22 mouse cellular contexts compared by ENCODE assay signal in genomic region chr7:112010511-112010910, GRCm38 (mm10). TPM values are rescaled to one million over a fixed set of nuclear protein-coding genes. Genes with fewer than 3 reads are reported as not detected.
DNase-seq lines count a peak whose midpoint lies in the region; TF ChIP-seq lines count a peak whose summit lies in the region.
"Had no signal": no experiment of that assay in that cellular context is flagged by ENCODE, and none has a peak within 500 bp of the region (broad histone marks: within the 10 kb centered on the region; RNA-seq: fewer than 3 reads in every experiment).

No protein-coding gene starts in this region.

- peak overlapping the region; percentile 25 for H3K4me2 ChIP-seq in myocyte (ENCODE audit: low read depth)
- H3K4me2 ChIP-seq: embryonic facial prominence, embryonic 13.5 days; forebrain, embryonic 13.5 days; heart, embryonic 12.5 days; hindbrain, embryonic 14.5 days had no signal

- H3K36me3 ChIP-seq in myocyte (ENCODE audit: control insufficient read depth, insufficient read depth), result no peaks in the 10 kb centered on the region
- H3K36me3 ChIP-seq: embryonic facial prominence, embryonic 13.5 days; G1E; heart, embryonic 12.5 days; hindbrain, embryonic 10.5 days had no signal

- no peak overlapping the region for H3K27ac ChIP-seq in gastrocnemius, adult 2 months
- H3K27ac ChIP-seq: embryonic facial prominence, embryonic 13.5 days; forebrain, embryonic 13.5 days; heart, adult 2 months; hindbrain, embryonic 10.5 days; hindbrain, embryonic 14.5 days had no signal

- TF ChIP-seq CTCF in gastrocnemius, adult 2 months (IDR thresholded peaks at IDR 0.05), result no peak

- H3K4me3 ChIP-seq in myocyte, result no peak overlapping the region
- no peak overlapping the region for H3K4me3 ChIP-seq in gastrocnemius, adult 2 months
- H3K4me3 ChIP-seq: embryonic facial prominence, embryonic 13.5 days; forebrain, embryonic 13.5 days; heart, adult 2 months; heart, embryonic 12.5 days; hindbrain, embryonic 10.5 days had no signal

- no peak for TF ChIP-seq POLR2A in myocyte (IDR thresholded peaks at IDR 0.05; ENCODE audit: insufficient read length, low read depth)

- peak; percentile 8 for DNase-seq in adrenal gland, postnatal 14 days
- no peak for DNase-seq in adrenal gland, adult (ENCODE audit: inconsistent age in 2 of 2, low spot score in 1 of 2)
- DNase-seq in 3134 (ENCODE audit: extremely low read depth, insufficient read length, low spot score), result peak; percentile 64
- peak; percentile 81 for DNase-seq in Muller cell, postnatal 12 days (ENCODE audit: inconsistent ontology term)
- no peak for DNase-seq in thymus, adult 18-20 months
- DNase-seq in gastrocnemius, adult 2 months, result no peak
- DNase-seq: adrenal gland, adult 2 months; adrenal gland, postnatal 36 days; cerebellum, adult 11 months; cerebellum, adult 9-11 months; cerebellum, postnatal 36 days; gastrocnemius, postnatal 36 days; heart, adult 2 months; kidney, adult 9 months had no signal

- intact Hi-C loops in gastrocnemius, adult 2 months (cut with DNase I), result no loop called here

- H3ac ChIP-seq in myocyte (ENCODE audit: control insufficient read depth, insufficient read length), result no peak overlapping the region

- no peaks in the 10 kb centered on the region for H3K79me2 ChIP-seq in myocyte (ENCODE audit: control insufficient read depth, insufficient read depth)

- H3K27me3 ChIP-seq in myocyte (ENCODE audit: control insufficient read depth, insufficient read depth, insufficient read length), result no peaks in the 10 kb centered on the region
- H3K27me3 ChIP-seq: embryonic facial prominence, embryonic 13.5 days; forebrain, embryonic 13.5 days; heart, embryonic 12.5 days; Patski had no signal

TF ChIP-seq in myocyte, 11 proteins besides CTCF, POLR2A, EP300 and RAD21:
- TF ChIP-seq SRF (IDR thresholded peaks at IDR 0.05; ENCODE audit: control insufficient read depth, insufficient read length, low read depth) (no peak), CEBPB (IDR thresholded peaks at IDR 0.05; ENCODE audit: insufficient read depth, poor library complexity, severe bottlenecking) (no peak; the same call in 1 of the 2 replicates), MYOD1 (IDR thresholded peaks at IDR 0.05; ENCODE audit: control insufficient read depth in 1 of 3, insufficient read length in 2 of 3, low read depth in 2 of 3) (no peak)
TF ChIP-seq in myocyte: peak in this region for 0.

RNA-seq across cellular contexts. Expression of gene Usp47, which starts 12.8 kb away (rescaled TPM):
- total RNA-seq in adrenal gland, postnatal 14 days (2021), result 62.6 and 63.0 TPM in 2 replicates
- polyA plus RNA-seq in myocyte (2012; fragmentation: generic; extraction: Trizol), result 28.7 TPM
- total RNA-seq in gastrocnemius, adult 2 months (2021), result 100 to 1,000 TPM; 209 to 221 TPM

Comparison
In these comparisons a context has a peak if more than half of its experiments do, and no peak if none do; other contexts are left out.
1. DNase-seq: peak in adrenal gland, postnatal 14 days (single experiment), 3134 (single experiment) and Muller cell, postnatal 12 days (single experiment); none in adrenal gland, adult (0 of 2), thymus, adult 18-20 months (0 of 2) and gastrocnemius, adult 2 months (single experiment).